ENCODE assay signal across 9 mouse cellular contexts in the genomic region with DNA sequence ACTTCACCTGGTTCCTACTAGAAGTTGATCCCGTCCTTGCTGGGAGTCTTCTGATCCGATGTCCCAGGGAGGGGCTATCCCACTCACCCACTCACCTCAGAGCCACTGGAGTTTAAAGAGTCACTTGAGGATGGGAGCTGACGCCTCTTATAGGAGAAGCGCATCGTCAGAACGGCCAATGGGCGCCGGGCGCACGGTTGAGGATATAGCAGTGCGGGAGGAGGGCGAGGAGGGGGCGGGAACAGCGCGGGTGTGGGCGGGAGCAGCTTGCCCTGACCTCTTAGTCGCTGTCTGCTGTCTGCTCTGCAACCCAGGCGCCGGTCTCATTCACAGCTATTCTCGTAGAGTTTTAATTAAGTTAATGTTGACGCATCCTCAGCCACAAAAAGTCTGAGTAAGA. TPM values are rescaled to one million over a fixed set of nuclear protein-coding genes. Genes with fewer than 3 reads are reported as not detected.
DNase-seq lines count a peak whose midpoint lies in the region; ATAC-seq and TF ChIP-seq lines count a peak whose summit lies in the region.
"Had no signal": no experiment of that assay in that cellular context is flagged by ENCODE, and none has a peak within 500 bp of the region (broad histone marks: within the 10 kb centered on the region; RNA-seq: fewer than 3 reads in every experiment).

No protein-coding gene starts in this region.

- H3K9me3 ChIP-seq in heart, embryonic 15.5 days (replicated peaks), result no peaks in the 10 kb centered on the region
- no peaks in the 10 kb centered on the region for H3K9me3 ChIP-seq in hindbrain, embryonic 13.5 days
- no peaks in the 10 kb centered on the region for H3K9me3 ChIP-seq in midbrain, embryonic 12.5 days

- no peaks in the 10 kb centered on the region for H3K79me2 ChIP-seq in heart, adult 2 months (replicated peaks; ENCODE audit: control insufficient read depth, insufficient read depth, low read length)

- H3K4me2 ChIP-seq in heart, embryonic 15.5 days, result peak overlapping the region; percentile 30; the same call in 1 of the 2 replicates
- H3K4me2 ChIP-seq in hindbrain, embryonic 13.5 days, result peak overlapping the region; percentile 48
- peak overlapping the region; percentile 48 for H3K4me2 ChIP-seq in midbrain, embryonic 12.5 days (replicated peaks)

- ATAC-seq in heart, embryonic 15.5 days (replicated peaks; ENCODE audit: insufficient number of reproducible peaks, insufficient read depth, low FRiP score, low read depth), result no peak
- peak; percentile 65 for ATAC-seq in hindbrain, embryonic 13.5 days (ENCODE audit: low FRiP score)
- ATAC-seq in midbrain, embryonic 12.5 days (ENCODE audit: low FRiP score, low read depth), result peak; percentile 54; the same call in 1 of the 2 replicates
- no peak for ATAC-seq in cerebellum, adult (ENCODE audit: insufficient number of reproducible peaks, low FRiP score, low TSS enrichment)

- TF ChIP-seq POLR2A in heart, adult 2 months (IDR thresholded peaks at IDR 0.05; ENCODE audit: insufficient read depth, low read depth, low read length), result no peak

- H3K4me1 ChIP-seq in heart, embryonic 15.5 days (replicated peaks), result 0 out of 2 replicates have a peak, but pooled peaks cover 5% of the 10 kb centered on the region
- H3K4me1 ChIP-seq in heart, adult 2 months (ENCODE audit: control insufficient read depth, insufficient read depth, low read length), result no peaks in the 10 kb centered on the region
- H3K4me1 ChIP-seq in hindbrain, embryonic 13.5 days (replicated peaks), result peaks cover 9% of the 10 kb centered on the region
- H3K4me1 ChIP-seq in midbrain, embryonic 12.5 days, result peaks cover 5% of the 10 kb centered on the region

- H3K9ac ChIP-seq in heart, embryonic 15.5 days, result no peak overlapping the region
- H3K9ac ChIP-seq in heart, adult 2 months (ENCODE audit: low read depth, low read length), result no peak overlapping the region
- H3K9ac ChIP-seq in hindbrain, embryonic 13.5 days, result no peak overlapping the region
- H3K9ac ChIP-seq in midbrain, embryonic 12.5 days (replicated peaks), result no peak overlapping the region
- H3K9ac ChIP-seq: liver, embryonic 14.5 days had no signal

- no peak overlapping the region for H3K27ac ChIP-seq in heart, embryonic 15.5 days
- H3K27ac ChIP-seq in heart, adult 2 months, result no peak overlapping the region
- no peak overlapping the region for H3K27ac ChIP-seq in hindbrain, embryonic 13.5 days
- H3K27ac ChIP-seq in midbrain, embryonic 12.5 days (replicated peaks), result no peak overlapping the region
- no peak overlapping the region for H3K27ac ChIP-seq in left cerebral cortex, adult 2 months
- H3K27ac ChIP-seq: liver, embryonic 14.5 days had no signal

- intact Hi-C loops in heart, adult 2 months (cut with DNase I), result no loop called here
- intact Hi-C loops in left cerebral cortex, adult 2 months (cut with DNase I), result no loop called here

- WGBS in heart, embryonic 15.5 days, result 2% methylated on average over 21 of the region's 21 CpGs
- 2% methylated on average over 21 of the region's 21 CpGs for WGBS in heart, adult 2 months
- WGBS in hindbrain, embryonic 13.5 days, result under 1% methylated on average over 20 of the region's 21 CpGs
- 0% methylated on average over 21 of the region's 21 CpGs for WGBS in midbrain, embryonic 12.5 days

- no peak for DNase-seq in heart, adult 2 months
- DNase-seq in brain, adult 2 months (ENCODE audit: low read depth, low spot score), result peak; percentile 40
- DNase-seq in left cerebral cortex, adult 2 months (ENCODE audit: extremely low spot score in 1 of 2, low spot score in 2 of 2), result no peak
- no peak for DNase-seq in left cerebral cortex, adult 11 months (ENCODE audit: low spot score)

- H3K4me3 ChIP-seq in heart, embryonic 15.5 days, result peak overlapping the region; percentile 11; the same call in 1 of the 2 replicates
- H3K4me3 ChIP-seq in heart, adult 2 months, result no peak overlapping the region
- peak overlapping the region; percentile 18; the same call in 1 of the 2 replicates for H3K4me3 ChIP-seq in hindbrain, embryonic 13.5 days
- H3K4me3 ChIP-seq in midbrain, embryonic 12.5 days, result 0 out of 2 replicates have a peak overlapping the region, but pooled peaks have one; percentile 15
- H3K4me3 ChIP-seq in left cerebral cortex, adult 2 months, result no peak overlapping the region

- H3K27me3 ChIP-seq in heart, embryonic 15.5 days, result peaks cover 45% of the 10 kb centered on the region
- no peaks in the 10 kb centered on the region for H3K27me3 ChIP-seq in heart, adult 2 months (ENCODE audit: control insufficient read depth, insufficient read depth, low read length)
- H3K27me3 ChIP-seq in hindbrain, embryonic 13.5 days, result peaks cover 36% of the 10 kb centered on the region
- H3K27me3 ChIP-seq in midbrain, embryonic 12.5 days, result peaks cover 26% of the 10 kb centered on the region

- no peak for TF ChIP-seq CTCF in heart, adult 2 months (IDR thresholded peaks at IDR 0.05)
- no peak for TF ChIP-seq CTCF in left cerebral cortex, adult 2 months (IDR thresholded peaks at IDR 0.05)

- H3K36me3 ChIP-seq in heart, embryonic 15.5 days, result no peaks in the 10 kb centered on the region
- H3K36me3 ChIP-seq in heart, adult 2 months (ENCODE audit: control insufficient read depth, insufficient read depth, low read length), result no peaks in the 10 kb centered on the region
- H3K36me3 ChIP-seq in hindbrain, embryonic 13.5 days, result no peaks in the 10 kb centered on the region
- no peaks in the 10 kb centered on the region for H3K36me3 ChIP-seq in midbrain, embryonic 12.5 days

- no peak for TF ChIP-seq EP300 in heart, adult 2 months (IDR thresholded peaks at IDR 0.05; ENCODE audit: insufficient read depth, low read depth, low read length)

RNA-seq across cellular contexts. Expression of gene Tph1, which starts 5.1 kb away (rescaled TPM):
- 0.23 and 0.76 TPM in 2 replicates for polyA plus RNA-seq in heart, embryonic 15.5 days (2015; fragmentation: Nextera tagmentation; extraction: Ambion mirVana)
- total RNA-seq in heart, adult 2 months (2021), result not detected
- 0.23 TPM in 1 of 2 replicates, not detected in the other for polyA plus RNA-seq in heart, adult 2 months (2012; rRNA removed)
- 0.43 and 0.62 TPM in 2 replicates for polyA plus RNA-seq in hindbrain, embryonic 13.5 days (2015; fragmentation: Nextera tagmentation; extraction: Ambion mirVana)
- polyA plus RNA-seq in midbrain, embryonic 12.5 days (2016; fragmentation: Nextera tagmentation; extraction: Ambion mirVana), result 0.29 and 0.41 TPM in 2 replicates
- total RNA-seq in left cerebral cortex, adult 2 months (2021), result not detected
- polyA plus RNA-seq: liver, embryonic 14.5 days had no signal

RNA-seq across cellular contexts. Expression of gene Sergef, which starts 27.6 kb away (rescaled TPM):
- 9.3 and 10.3 TPM in 2 replicates for polyA plus RNA-seq in heart, embryonic 15.5 days (2015; fragmentation: Nextera tagmentation; extraction: Ambion mirVana)
- total RNA-seq in heart, adult 2 months (2021), result 1 to 10 TPM; 2.9 to 5.1 TPM
- polyA plus RNA-seq in heart, adult 2 months (2012; rRNA removed), result 3.6 and 4.9 TPM in 2 replicates
- polyA plus RNA-seq in hindbrain, embryonic 13.5 days (2015; fragmentation: Nextera tagmentation; extraction: Ambion mirVana), result 34.5 and 36.8 TPM in 2 replicates
- 17.3 and 18.5 TPM in 2 replicates for polyA plus RNA-seq in midbrain, embryonic 12.5 days (2016; fragmentation: Nextera tagmentation; extraction: Ambion mirVana)
- total RNA-seq in left cerebral cortex, adult 2 months (2021), result 10 to 100 TPM; 74.5 to 77.3 TPM

RNA-seq across cellular contexts. Expression of gene Saal1, which starts 43.2 kb away (rescaled TPM):
- 12.6 and 14.3 TPM in 2 replicates for polyA plus RNA-seq in heart, embryonic 15.5 days (2015; fragmentation: Nextera tagmentation; extraction: Ambion mirVana)
- total RNA-seq in heart, adult 2 months (2021), result 1 to 10 TPM; 3.8 to 4.0 TPM
- polyA plus RNA-seq in heart, adult 2 months (2012; rRNA removed), result 2.3 and 3.1 TPM in 2 replicates
- 16.1 and 17.6 TPM in 2 replicates for polyA plus RNA-seq in hindbrain, embryonic 13.5 days (2015; fragmentation: Nextera tagmentation; extraction: Ambion mirVana)
- polyA plus RNA-seq in midbrain, embryonic 12.5 days (2016; fragmentation: Nextera tagmentation; extraction: Ambion mirVana), result 30.7 and 32.0 TPM in 2 replicates
- total RNA-seq in left cerebral cortex, adult 2 months (2021), result 1 to 10 TPM; 8.8 to 9.3 TPM

RNA-seq across cellular contexts. Expression of gene Saa3, which starts 48.2 kb away (rescaled TPM):
- 0.50 and 0.65 TPM in 2 replicates for polyA plus RNA-seq in heart, embryonic 15.5 days (2015; fragmentation: Nextera tagmentation; extraction: Ambion mirVana)
- 1 to 10 TPM; 1.5 to 2.7 TPM for total RNA-seq in heart, adult 2 months (2021)
- 0.38 and 1.2 TPM in 2 replicates for polyA plus RNA-seq in heart, adult 2 months (2012; rRNA removed)
- polyA plus RNA-seq in hindbrain, embryonic 13.5 days (2015; fragmentation: Nextera tagmentation; extraction: Ambion mirVana), result 0.35 TPM in 1 of 2 replicates, not detected in the other
- 0.10 TPM in 1 of 2 replicates, not detected in the other for polyA plus RNA-seq in midbrain, embryonic 12.5 days (2016; fragmentation: Nextera tagmentation; extraction: Ambion mirVana)
- not detected for total RNA-seq in left cerebral cortex, adult 2 months (2021)

Comparison
In these comparisons a context has a peak if more than half of its experiments do, and no peak if none do; other contexts are left out.
1. H3K4me3 ChIP-seq: peak in heart, embryonic 15.5 days (single experiment), hindbrain, embryonic 13.5 days (single experiment) and midbrain, embryonic 12.5 days (single experiment); none in heart, adult 2 months (single experiment) and left cerebral cortex, adult 2 months (single experiment).
2. ATAC-seq: peak in hindbrain, embryonic 13.5 days (single experiment) and midbrain, embryonic 12.5 days (single experiment); none in heart, embryonic 15.5 days (single experiment) and cerebellum, adult (single experiment).
3. Peak in every context shown above with its lines, with median percentiles within 50 percentile points of each other: H3K4me2 ChIP-seq.